Mouse (Mus musculus) myocyte (in vitro differentiated cells): ENCODE measurements around the gene Uqcc3.

Experiments
- E2F4 ChIP-seq: IDR thresholded peaks from one replicate; pipeline ENCODE4 v1.6.1; 2011; ENCODE audit warnings: mild to moderate bottlenecking, control low read depth, moderate library complexity; ENCODE audit not compliant: insufficient read depth
- MAX ChIP-seq: IDR thresholded peaks from one replicate; pipeline ENCODE4 v1.6.1; 2011; ENCODE audit warnings: low read depth, mild to moderate bottlenecking, control low read depth
- MYOD1 ChIP-seq, 3 experiments: IDR thresholded peaks; one replicate each; pipeline ENCODE4 v1.6.1; 2011; ENCODE audit warnings: control low read depth in 2 of 3, low read depth in 2 of 3, mild to moderate bottlenecking in 2 of 3, moderate library complexity in 1 of 3; ENCODE audit not compliant: insufficient read length in 2 of 3, control insufficient read depth in 1 of 3
- POLR2A ChIP-seq: IDR thresholded peaks from one replicate; pipeline ENCODE4 v1.6.1; 2011; ENCODE audit warnings: low read depth, mild to moderate bottlenecking, control low read depth, moderate library complexity; ENCODE audit not compliant: insufficient read length
- POLR2AphosphoS2 ChIP-seq: IDR thresholded peaks from one replicate; pipeline ENCODE4 v1.6.1; 2011; ENCODE audit warnings: low read depth, control low read depth; ENCODE audit not compliant: insufficient read length
- REST ChIP-seq: IDR thresholded peaks from one replicate; pipeline ENCODE4 v1.6.1; 2011; ENCODE audit warnings: mild to moderate bottlenecking, control low read depth, moderate library complexity; ENCODE audit not compliant: insufficient read depth, insufficient read length
- TCF12 ChIP-seq: IDR thresholded peaks from one replicate; pipeline ENCODE4 v1.6.1; 2011; ENCODE audit warnings: mild to moderate bottlenecking, control low read depth; ENCODE audit not compliant: poor library complexity, insufficient read depth, severe bottlenecking
- TCF3 ChIP-seq: IDR thresholded peaks from one replicate; pipeline ENCODE4 v1.6.1; 2011; ENCODE audit warnings: low read depth, control low read depth; ENCODE audit not compliant: insufficient read length
- USF1 ChIP-seq: IDR thresholded peaks from one replicate; pipeline ENCODE4 v1.6.1; 2011; ENCODE audit warnings: low read depth, mild to moderate bottlenecking, control low read depth, moderate library complexity

GRCm38 (mm10) chr19:8887585-8888463 lies 7.1 kb upstream of the Uqcc3 start:
- no peak for TF ChIP-seq POLR2A
- no peak for TF ChIP-seq MAX
- no peak for TF ChIP-seq POLR2AphosphoS2
- no peak for TF ChIP-seq TCF3
- no peak for TF ChIP-seq USF1
- TF ChIP-seq MYOD1 (IDR thresholded peaks at IDR 0.05; ENCODE audit: control insufficient read depth in 1 of 3, insufficient read length in 2 of 3, low read depth in 2 of 3) = no peak
- no peak for TF ChIP-seq TCF12
- TF ChIP-seq REST = no peak
- no peak for TF ChIP-seq E2F4
